Mouse (Mus musculus) embryonic facial prominence, embryonic 14.5 days (tissue): ENCODE data around the gene Mafb. TPM values are rescaled to one million over a fixed set of nuclear protein-coding genes. Genes with fewer than 3 reads are reported as not detected.

Experiments used
- ATAC-seq: fragments of 200-750 bp; cut with Nextera tagmentation; 2 replicates; pipeline ENCODE4 v1.8.0; 2017; ENCODE audit warnings: low read depth, moderate number of reproducible peaks, moderate TSS enrichment
- DNase-seq: peaks from one replicate; pipeline ENCODE4 v3.0.0-alpha.2; 2015; ENCODE audit warnings: low spot score
- H3K27ac ChIP-seq: fragments of 300-500 bp; sonication (generic); replicated peaks from 2 replicates; pipeline ENCODE4 v1.5.1; 2014; ENCODE audit warnings: low read depth, mild to moderate bottlenecking, low read length, moderate library complexity
- H3K27me3 ChIP-seq: fragments of 300-500 bp; sonication (generic); replicated peaks from 2 replicates; pipeline ENCODE4 v1.6.1; 2014; ENCODE audit warnings: low read length; ENCODE audit not compliant: control insufficient read depth, insufficient read depth
- H3K36me3 ChIP-seq: fragments of 300-500 bp; sonication (generic); 2 replicates; pipeline ENCODE4 v1.6.1; 2014; ENCODE audit warnings: low read length, mixed read lengths; ENCODE audit not compliant: control insufficient read depth, insufficient read depth
- H3K4me1 ChIP-seq: fragments of 300-500 bp; sonication (generic); 2 replicates; pipeline ENCODE4 v1.6.1; 2014; ENCODE audit warnings: antibody characterized with exemption, low read length; ENCODE audit not compliant: control insufficient read depth, insufficient read depth
- H3K4me2 ChIP-seq: fragments of 300-500 bp; sonication (generic); 2 replicates; pipeline ENCODE4 v1.6.1; 2014; ENCODE audit warnings: low read depth, mild to moderate bottlenecking, low read length, moderate library complexity, mixed read lengths
- H3K4me3 ChIP-seq: fragments of 300-500 bp; sonication (generic); 2 replicates; pipeline ENCODE4 v1.5.1; 2014; ENCODE audit warnings: low read depth, mild to moderate bottlenecking, low read length
- H3K9ac ChIP-seq: fragments of 300-500 bp; sonication (generic); 2 replicates; pipeline ENCODE4 v1.6.1; 2014; ENCODE audit warnings: low read depth, mild to moderate bottlenecking, low read length, moderate library complexity, mixed read lengths
- H3K9me3 ChIP-seq: fragments of 300-500 bp; sonication (generic); 2 replicates; pipeline ENCODE4 v1.6.1; 2016; ENCODE audit warnings: low read length; ENCODE audit not compliant: control insufficient read depth
- WGBS: fragments of 180-500 bp; shearing (Covaris S2); extraction: QIAGEN DNeasy Blood & Tissue Kit; methylation state at CpG from one replicate; pipeline ENCODE4 v1.1.7; 2014; 5-methylcytosine and 5-hydroxymethylcytosine counted together
- polyA plus RNA-seq: library from polyadenylated mRNA; unstranded; fragments of >200 nt; fragmentation: Nextera tagmentation; extraction: Ambion mirVana; gene quantifications from 2 replicates; pipeline ENCODE4 v1.2.1, GENCODE M21; 2014

Mafb gene
- polyA plus RNA-seq, 1 experiment from 2014 or later = 18.5 TPM

GRCm38 (mm10) chr2:160327167-160327566, 39.7 kb downstream of the Mafb start:
- Histone ChIP-seq H3K4me2 (no peak overlapping the region), H3K27me3 (no peaks in the 10 kb centered on the region), H3K27ac (no peak overlapping the region), H3K9ac (no peak overlapping the region), H3K4me3 (no peak overlapping the region), H3K9me3 (no peaks in the 10 kb centered on the region), H3K36me3 (no peaks in the 10 kb centered on the region), H3K4me1 (0 out of 2 replicates have a peak, but pooled peaks cover under 1% of the 10 kb centered on the region)
- peak; percentile 13 for DNase-seq
- no peak for ATAC-seq
- 34% methylated on average over 4 of the region's 4 CpGs for WGBS

DNA sequence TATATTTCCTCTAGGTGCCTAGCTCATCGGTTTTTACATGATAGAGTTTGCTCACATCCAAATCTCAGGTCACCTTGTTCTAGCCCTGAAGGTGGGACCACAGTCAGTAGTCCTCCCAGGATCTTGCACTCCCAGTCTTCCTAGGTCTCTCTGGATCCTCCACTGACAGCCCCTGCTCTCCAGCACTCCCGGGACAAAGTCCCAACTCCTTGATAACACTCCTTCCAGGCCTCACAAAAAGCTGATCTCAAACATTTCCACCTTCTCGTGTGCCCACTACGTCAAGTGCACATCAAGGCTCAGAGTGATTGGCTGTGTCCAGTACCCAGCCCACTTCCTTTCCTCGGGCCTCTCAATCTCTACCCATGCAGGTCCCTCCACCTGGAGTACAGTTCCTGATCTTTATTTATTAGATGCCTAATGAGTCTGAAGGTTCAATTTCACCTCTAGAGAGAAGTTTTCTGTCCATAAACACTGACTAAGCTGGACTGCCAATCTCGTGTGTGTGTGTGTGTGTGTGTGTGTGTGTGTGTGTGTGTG, 41.7 kb downstream of the Mafb start:
- Histone ChIP-seq H3K9me3 (no peaks in the 10 kb centered on the region), H3K4me2 (no peak overlapping the region), H3K4me3 (no peak overlapping the region), H3K4me1 (peaks cover 7% of the 10 kb centered on the region; the same call in 1 of the 2 replicates), H3K36me3 (no peaks in the 10 kb centered on the region), H3K9ac (no peak overlapping the region), H3K27me3 (no peaks in the 10 kb centered on the region), H3K27ac (no peak overlapping the region)
- DNase-seq (no peak), ATAC-seq (no peak)
- 79% methylated on average over 6 of the region's 6 CpGs for WGBS

DNA sequence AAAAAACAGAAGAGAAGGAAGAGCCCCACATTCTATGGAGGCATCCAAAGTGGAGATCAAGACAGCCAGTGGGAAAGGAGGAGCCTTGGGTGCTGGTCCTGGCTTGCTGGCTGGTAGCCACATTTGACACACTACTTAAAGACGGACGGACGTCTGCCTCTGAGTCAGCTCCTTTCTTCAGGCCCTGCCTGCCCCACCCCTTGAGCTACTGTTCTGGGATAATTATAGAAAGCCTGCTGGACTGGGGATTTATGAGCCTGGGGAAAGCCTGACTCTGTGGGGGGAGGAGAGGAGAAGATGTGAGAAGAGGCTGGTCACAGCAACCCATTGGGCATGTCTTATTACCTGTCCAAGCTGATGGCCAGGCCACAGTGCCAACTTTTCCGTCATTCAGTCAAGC, 45.0 kb downstream of the Mafb start:
- Histone ChIP-seq H3K4me1 (peaks cover 7% of the 10 kb centered on the region; the same call in 1 of the 2 replicates), H3K4me3 (no peak overlapping the region), H3K36me3 (no peaks in the 10 kb centered on the region), H3K4me2 (no peak overlapping the region), H3K27ac (no peak overlapping the region), H3K9me3 (no peaks in the 10 kb centered on the region), H3K9ac (no peak overlapping the region), H3K27me3 (no peaks in the 10 kb centered on the region)
- 40% methylated on average over 4 of the region's 4 CpGs for WGBS
- peak; percentile 31 for DNase-seq
- ATAC-seq = no peak

- no peak overlapping the region for H3K4me3 ChIP-seq
- DNase-seq (peak; percentile 4), ATAC-seq (no peak)
- H3K36me3 ChIP-seq = no peaks in the 10 kb centered on the region
- no peak overlapping the region for H3K27ac ChIP-seq
- WGBS = 60% methylated on average over 4 of the region's 4 CpGs
- H3K9me3 ChIP-seq = no peaks in the 10 kb centered on the region
- H3K4me1 ChIP-seq = peaks cover 7% of the 10 kb centered on the region; the same call in 1 of the 2 replicates
- no peak overlapping the region for H3K4me2 ChIP-seq
- H3K9ac ChIP-seq = no peak overlapping the region
- H3K27me3 ChIP-seq = no peaks in the 10 kb centered on the region
Measured at GRCm38 (mm10) chr2:160318255-160318654, 48.6 kb downstream of the Mafb start.

Other genes starting within 250 kb of the Mafb start
- 0.22 and 0.54 TPM in 2 replicates for gene Gm826, start 32.9 kb downstream of the Mafb start, polyA plus RNA-seq